Mouse (Mus musculus): ENCODE data around the gene Enah.

Gene Enah

GRCm38 (mm10) chr1:182019926-182020801 is at the start of gene Enah:
Gene Enah, minus strand, starts transcription at chr1:182019990.
- in situ Hi-C loops (cut with MboI, MseI) = no loop called here

- in situ Hi-C loops (cut with MboI, MseI) = loop anchor here (25.0 kb wide), 1 partner anchor 1769 kb away; no protein-coding TSS in a partner anchor
Measured at GRCm38 (mm10) chr1:182068136-182068535, 48.3 kb upstream of the Enah start.

- in situ Hi-C loops (cut with MboI, MseI) = loop anchor here (25.0 kb wide), 1 partner anchor 1771 kb away; no protein-coding TSS in a partner anchor
Measured at GRCm38 (mm10) chr1:182066527-182067465, 47.0 kb upstream of the Enah start.

GRCm38 (mm10) chr1:182063716-182064115 is 43.9 kb upstream of the Enah start:
- in situ Hi-C loops (cut with MboI, MseI) = loop anchor here (25.0 kb wide), 1 partner anchor 1774 kb away; no protein-coding TSS in a partner anchor

- in situ Hi-C loops (cut with MboI, MseI) = loop anchor here (25.0 kb wide), 1 partner anchor 1774 kb away; no protein-coding TSS in a partner anchor
Measured at GRCm38 (mm10) chr1:182062801-182063200, 43.0 kb upstream of the Enah start.

- in situ Hi-C loops (cut with MboI, MseI) = loop anchor here (25.0 kb wide), 1 partner anchor 1776 kb away; no protein-coding TSS in a partner anchor
Measured at GRCm38 (mm10) chr1:182061203-182061602, 41.4 kb upstream of the Enah start.

GRCm38 (mm10) chr1:182059806-182060205 is 40.0 kb upstream of the Enah start:
- in situ Hi-C loops (cut with MboI, MseI) = loop anchor here (25.0 kb wide), 1 partner anchor 1777 kb away; no protein-coding TSS in a partner anchor

GRCm38 (mm10) chr1:182057998-182058397 is 38.2 kb upstream of the Enah start:
- in situ Hi-C loops (cut with MboI, MseI) = loop anchor here (25.0 kb wide), 1 partner anchor 1779 kb away; no protein-coding TSS in a partner anchor

- in situ Hi-C loops (cut with MboI, MseI) = loop anchor here (25.0 kb wide), 1 partner anchor 1782 kb away; no protein-coding TSS in a partner anchor
Measured at GRCm38 (mm10) chr1:182055122-182055521, 35.3 kb upstream of the Enah start.

- in situ Hi-C loops (cut with MboI, MseI) = loop anchor here (25.0 kb wide), 1 partner anchor 1783 kb away; no protein-coding TSS in a partner anchor
Measured at GRCm38 (mm10) chr1:182054651-182055050, 34.9 kb upstream of the Enah start.

- in situ Hi-C loops (cut with MboI, MseI) = loop anchor here (25.0 kb wide), 1 partner anchor 1784 kb away; no protein-coding TSS in a partner anchor
Measured at GRCm38 (mm10) chr1:182052973-182053372, 33.2 kb upstream of the Enah start.

GRCm38 (mm10) chr1:182052385-182052784 is 32.6 kb upstream of the Enah start:
- in situ Hi-C loops (cut with MboI, MseI) = loop anchor here (25.0 kb wide), 1 partner anchor 1785 kb away; no protein-coding TSS in a partner anchor

- in situ Hi-C loops (cut with MboI, MseI) = loop anchor here (25.0 kb wide), 1 partner anchor 1787 kb away; no protein-coding TSS in a partner anchor
Measured at GRCm38 (mm10) chr1:182049813-182050212, 30.0 kb upstream of the Enah start.

GRCm38 (mm10) chr1:182048101-182048500 is 28.3 kb upstream of the Enah start:
- in situ Hi-C loops (cut with MboI, MseI) = no loop called here

- in situ Hi-C loops (cut with MboI, MseI) = no loop called here
Measured at GRCm38 (mm10) chr1:182047016-182047690, 27.4 kb upstream of the Enah start.

GRCm38 (mm10) chr1:182045208-182045607 is 25.4 kb upstream of the Enah start:
- in situ Hi-C loops (cut with MboI, MseI) = no loop called here

GRCm38 (mm10) chr1:182040538-182040937 is 20.7 kb upstream of the Enah start:
- in situ Hi-C loops (cut with MboI, MseI) = no loop called here

- in situ Hi-C loops (cut with MboI, MseI) = no loop called here
Measured at GRCm38 (mm10) chr1:182031757-182032156, 12.0 kb upstream of the Enah start.

GRCm38 (mm10) chr1:182031066-182031465 is 11.3 kb upstream of the Enah start:
- in situ Hi-C loops (cut with MboI, MseI) = no loop called here

- in situ Hi-C loops (cut with MboI, MseI) = loop anchor here (5.0 kb wide), 1 partner anchor 77 kb away; no protein-coding TSS in a partner anchor
Measured at GRCm38 (mm10) chr1:182029989-182030649, 10.3 kb upstream of the Enah start.

All from T-helper 2 cell (primary cell).